Mouse (Mus musculus): ENCODE data around the gene Osbpl5.
A peak's percentile ranks its signal among the peaks of the same experiment; 100 is the strongest.

The Osbpl5 gene

GRCm38 (mm10) chr7:143753990-143754715, 2.6 kb downstream of the Osbpl5 start:
- DNase-seq: peak; percentile 81

- no peak for DNase-seq
Observed at GRCm38 (mm10) chr7:143752606-143753005, 4.2 kb downstream of the Osbpl5 start.

- no peak for DNase-seq
Observed at GRCm38 (mm10) chr7:143752056-143752455, 4.7 kb downstream of the Osbpl5 start.

GRCm38 (mm10) chr7:143751380-143751779, 5.4 kb downstream of the Osbpl5 start:
- peak; percentile 63 for DNase-seq

GRCm38 (mm10) chr7:143749045-143749444, 7.7 kb downstream of the Osbpl5 start:
- no peak for DNase-seq

GRCm38 (mm10) chr7:143748041-143748868, 8.5 kb downstream of the Osbpl5 start:
- peak; percentile 92 for DNase-seq

- no peak for DNase-seq
Observed at GRCm38 (mm10) chr7:143740653-143741052, 16.1 kb downstream of the Osbpl5 start.

GRCm38 (mm10) chr7:143739511-143740461, 17.0 kb downstream of the Osbpl5 start:
- DNase-seq: peak; percentile 88

GRCm38 (mm10) chr7:143738601-143739006, 18.2 kb downstream of the Osbpl5 start:
- peak; percentile 67 for DNase-seq

GRCm38 (mm10) chr7:143738194-143738593, 18.6 kb downstream of the Osbpl5 start:
- no peak for DNase-seq

- no peak for DNase-seq
Observed at GRCm38 (mm10) chr7:143733746-143734145, 23.0 kb downstream of the Osbpl5 start.

GRCm38 (mm10) chr7:143729886-143730285, 26.9 kb downstream of the Osbpl5 start:
- DNase-seq: peak; percentile 44

- peak; percentile 68 for DNase-seq
Observed at GRCm38 (mm10) chr7:143726396-143726795, 30.4 kb downstream of the Osbpl5 start.

- peak; percentile 92 for DNase-seq
Observed at GRCm38 (mm10) chr7:143723841-143724240, 32.9 kb downstream of the Osbpl5 start.

- no peak for DNase-seq
Observed at GRCm38 (mm10) chr7:143722646-143723045, 34.1 kb downstream of the Osbpl5 start.

- peak; percentile 78 for DNase-seq
Observed at GRCm38 (mm10) chr7:143717811-143718210, 39.0 kb downstream of the Osbpl5 start.

- no peak for DNase-seq
Observed at GRCm38 (mm10) chr7:143713421-143713820, 43.4 kb downstream of the Osbpl5 start.

GRCm38 (mm10) chr7:143712771-143713348, 43.9 kb downstream of the Osbpl5 start:
- no peak for DNase-seq

- DNase-seq: peak; percentile 24
Observed at GRCm38 (mm10) chr7:143712023-143712422, 44.8 kb downstream of the Osbpl5 start.

GRCm38 (mm10) chr7:143711381-143711780, 45.4 kb downstream of the Osbpl5 start:
- peak; percentile 31 for DNase-seq

- DNase-seq: no peak
Observed at GRCm38 (mm10) chr7:143709395-143709794, 47.4 kb downstream of the Osbpl5 start.

- DNase-seq: peak; percentile 97
Observed at GRCm38 (mm10) chr7:143706697-143707438, 49.9 kb downstream of the Osbpl5 start.

Data from lung, postnatal 36 days (tissue).